Mouse (Mus musculus): ENCODE measurements around the gene Btrc. TPM values are rescaled to one million over a fixed set of nuclear protein-coding genes. Genes with fewer than 3 reads are reported as not detected.

Gene Btrc
- polyA plus RNA-seq, 1 experiment: 17.1 TPM

DNA sequence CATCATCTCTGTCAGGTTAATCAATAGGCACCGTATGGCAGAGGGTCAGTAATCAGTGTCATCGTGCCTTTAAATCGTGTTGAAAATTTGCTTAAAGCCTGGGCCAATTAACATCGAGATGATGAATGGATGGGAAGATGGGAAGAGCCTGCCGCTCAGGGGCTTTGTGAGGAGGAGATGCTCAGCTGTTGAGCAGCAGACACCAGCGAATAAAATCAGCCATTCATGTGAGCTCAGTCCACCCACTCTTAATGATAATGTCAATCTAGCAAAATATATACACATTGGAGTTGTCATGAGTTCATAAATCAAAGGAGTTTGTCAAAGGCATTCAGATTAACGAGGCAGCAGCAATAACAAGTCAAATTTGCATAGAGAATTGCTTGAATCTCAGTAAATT lies 83.1 kb downstream of the Btrc start:
- DNase-seq: no peak
- WGBS: 92% methylated on average over 7 of the region's 7 CpGs
- Histone ChIP-seq H3K27me3 (ENCODE audit: control insufficient read depth, insufficient read depth, low read length) (no peaks in the 10 kb centered on the region), H3K27ac (ENCODE audit: control insufficient read depth, insufficient read depth, low read length) (no peak overlapping the region), H3K36me3 (ENCODE audit: control insufficient read depth, insufficient read depth, low read length) (no peaks in the 10 kb centered on the region), H3K4me3 (ENCODE audit: control insufficient read depth, insufficient read depth, low read length) (no peak overlapping the region), H3K4me1 (replicated peaks; ENCODE audit: control insufficient read depth, insufficient read depth, low read length) (no peaks in the 10 kb centered on the region)
- TF ChIP-seq POLR2A (IDR thresholded peaks at IDR 0.05; ENCODE audit: control insufficient read depth, extremely low read depth, insufficient read depth, low read length, poor library complexity) (no peak), CTCF (IDR thresholded peaks at IDR 0.05; ENCODE audit: borderline replicate concordance, control insufficient read depth, extremely low read depth, insufficient read depth, low read length, poor library complexity) (no peak)

DNA sequence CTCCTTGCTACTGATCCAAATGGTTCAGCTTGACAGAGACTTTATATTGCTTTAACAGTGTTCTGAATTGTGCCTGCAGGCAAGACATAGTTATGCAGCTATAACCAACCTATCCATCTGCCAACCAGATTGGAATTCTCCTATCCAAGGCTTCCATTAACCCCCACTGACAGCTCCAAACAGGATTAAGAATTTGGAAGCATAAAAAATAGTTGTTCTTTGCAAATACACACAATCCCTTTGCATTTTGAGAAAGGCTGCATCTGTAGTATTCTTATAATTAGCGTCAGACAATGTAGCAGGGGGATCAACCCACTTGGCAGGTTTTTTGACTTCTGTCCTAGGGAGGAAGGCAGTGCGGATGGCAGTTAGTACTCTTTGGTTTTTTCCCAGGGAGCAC lies 83.7 kb downstream of the Btrc start:
- Histone ChIP-seq H3K27ac (ENCODE audit: control insufficient read depth, insufficient read depth, low read length) (no peak overlapping the region), H3K4me1 (replicated peaks; ENCODE audit: control insufficient read depth, insufficient read depth, low read length) (no peaks in the 10 kb centered on the region), H3K27me3 (ENCODE audit: control insufficient read depth, insufficient read depth, low read length) (no peaks in the 10 kb centered on the region), H3K36me3 (ENCODE audit: control insufficient read depth, insufficient read depth, low read length) (no peaks in the 10 kb centered on the region), H3K4me3 (ENCODE audit: control insufficient read depth, insufficient read depth, low read length) (no peak overlapping the region)
- TF ChIP-seq CTCF (IDR thresholded peaks at IDR 0.05; ENCODE audit: borderline replicate concordance, control insufficient read depth, extremely low read depth, insufficient read depth, low read length, poor library complexity): no peak
- no peak for TF ChIP-seq POLR2A (IDR thresholded peaks at IDR 0.05; ENCODE audit: control insufficient read depth, extremely low read depth, insufficient read depth, low read length, poor library complexity)
- no peak for DNase-seq
- WGBS: 98% methylated on average over 2 of the region's 2 CpGs

DNA sequence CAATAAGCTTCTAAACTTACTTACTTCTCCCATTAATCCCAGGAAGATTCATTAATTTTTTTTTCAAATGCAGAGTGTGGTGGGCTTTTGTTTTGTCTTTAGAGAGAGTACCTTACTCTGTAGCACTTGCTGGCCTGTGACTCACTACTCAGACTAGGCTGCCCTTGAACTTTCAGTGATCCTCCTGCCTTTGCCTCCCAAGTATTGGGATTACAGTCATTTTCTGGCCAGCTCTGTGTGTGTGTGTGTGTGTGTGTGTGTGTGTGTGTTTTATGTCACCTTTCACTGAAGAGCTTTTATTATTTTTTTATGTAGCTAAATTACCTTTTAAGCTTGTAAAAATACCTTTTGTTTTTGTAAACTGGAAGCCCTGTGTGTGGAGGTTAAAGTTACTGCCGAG lies 84.4 kb downstream of the Btrc start:
- H3K36me3 ChIP-seq (ENCODE audit: control insufficient read depth, insufficient read depth, low read length): no peaks in the 10 kb centered on the region
- H3K27ac ChIP-seq (ENCODE audit: control insufficient read depth, insufficient read depth, low read length): no peak overlapping the region
- TF ChIP-seq POLR2A (IDR thresholded peaks at IDR 0.05; ENCODE audit: control insufficient read depth, extremely low read depth, insufficient read depth, low read length, poor library complexity): no peak
- TF ChIP-seq CTCF (IDR thresholded peaks at IDR 0.05; ENCODE audit: borderline replicate concordance, control insufficient read depth, extremely low read depth, insufficient read depth, low read length, poor library complexity): no peak
- no peaks in the 10 kb centered on the region for H3K4me1 ChIP-seq (replicated peaks; ENCODE audit: control insufficient read depth, insufficient read depth, low read length)
- no peak overlapping the region for H3K4me3 ChIP-seq (ENCODE audit: control insufficient read depth, insufficient read depth, low read length)
- no peaks in the 10 kb centered on the region for H3K27me3 ChIP-seq (ENCODE audit: control insufficient read depth, insufficient read depth, low read length)
- 90% methylated on average over 1 of the region's 1 CpGs for WGBS
- DNase-seq: no peak

DNA sequence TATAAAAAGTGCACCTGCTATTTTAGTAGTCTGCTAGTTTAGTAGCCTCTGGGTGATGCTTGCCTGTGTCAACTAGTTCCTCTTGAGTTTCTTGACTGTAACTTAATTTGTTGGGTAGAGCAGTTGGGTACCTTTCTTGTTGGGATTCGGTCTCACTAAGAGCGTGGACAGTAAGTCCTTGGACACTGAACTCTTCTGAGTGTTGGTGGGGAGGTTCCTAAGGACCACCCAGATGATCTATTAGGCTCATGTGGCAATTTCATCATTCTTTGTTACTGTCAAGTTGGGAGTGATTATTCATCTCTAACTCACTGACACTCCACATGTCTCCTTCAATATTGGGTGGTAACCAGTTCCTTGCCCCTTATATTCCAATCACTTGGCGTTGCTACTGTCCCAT lies 90.9 kb downstream of the Btrc start:
- Histone ChIP-seq H3K27me3 (ENCODE audit: control insufficient read depth, insufficient read depth, low read length) (no peaks in the 10 kb centered on the region), H3K4me3 (ENCODE audit: control insufficient read depth, insufficient read depth, low read length) (no peak overlapping the region), H3K4me1 (replicated peaks; ENCODE audit: control insufficient read depth, insufficient read depth, low read length) (no peaks in the 10 kb centered on the region), H3K36me3 (ENCODE audit: control insufficient read depth, insufficient read depth, low read length) (no peaks in the 10 kb centered on the region), H3K27ac (ENCODE audit: control insufficient read depth, insufficient read depth, low read length) (no peak overlapping the region)
- TF ChIP-seq POLR2A (IDR thresholded peaks at IDR 0.05; ENCODE audit: control insufficient read depth, extremely low read depth, insufficient read depth, low read length, poor library complexity): no peak
- no peak for TF ChIP-seq CTCF (IDR thresholded peaks at IDR 0.05; ENCODE audit: borderline replicate concordance, control insufficient read depth, extremely low read depth, insufficient read depth, low read length, poor library complexity)
- no peak for DNase-seq
- 100% methylated on average over 3 of the region's 3 CpGs for WGBS

DNA sequence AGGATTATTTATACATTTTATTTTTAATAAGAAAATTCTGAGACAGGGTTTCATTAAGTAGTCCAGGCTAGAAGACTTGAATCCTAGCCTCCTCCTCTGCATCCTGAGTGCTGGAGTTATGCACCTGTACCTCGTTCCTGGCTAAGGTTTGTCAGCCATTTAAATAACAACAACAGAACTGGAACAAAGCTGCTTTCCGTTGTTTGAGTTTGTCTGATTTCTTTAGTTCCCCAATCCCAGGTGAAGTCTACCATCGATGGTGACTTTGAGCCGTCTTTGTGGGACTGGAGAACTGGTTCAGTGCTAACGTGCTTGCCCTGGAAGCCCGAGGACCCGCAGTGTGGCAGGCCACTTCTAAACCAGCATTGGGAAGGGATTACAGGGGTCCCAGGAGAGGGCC lies 93.4 kb downstream of the Btrc start:
- TF ChIP-seq POLR2A (IDR thresholded peaks at IDR 0.05; ENCODE audit: control insufficient read depth, extremely low read depth, insufficient read depth, low read length, poor library complexity) (no peak), CTCF (IDR thresholded peaks at IDR 0.05; ENCODE audit: borderline replicate concordance, control insufficient read depth, extremely low read depth, insufficient read depth, low read length, poor library complexity) (no peak)
- H3K36me3 ChIP-seq (ENCODE audit: control insufficient read depth, insufficient read depth, low read length): no peaks in the 10 kb centered on the region
- WGBS: 97% methylated on average over 7 of the region's 7 CpGs

DNA sequence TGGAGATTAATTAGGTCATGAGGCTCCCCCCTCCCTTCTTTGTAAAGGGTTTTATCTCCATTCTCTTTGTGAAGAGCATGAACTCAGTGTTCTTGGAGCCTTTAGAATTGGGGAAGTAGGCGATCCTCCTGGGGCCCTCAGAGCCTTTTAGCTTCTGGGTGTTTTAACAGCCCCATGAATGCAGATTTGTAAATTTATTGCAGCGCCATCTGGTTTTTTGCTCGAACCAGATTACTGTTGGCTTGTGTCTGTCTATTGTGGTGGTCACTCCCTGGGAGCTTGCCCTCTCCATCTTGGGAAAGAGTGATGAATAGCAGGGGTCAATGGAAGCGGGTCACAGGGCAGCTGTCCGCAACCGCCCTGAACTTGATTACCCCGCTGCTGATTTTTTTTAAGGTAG lies 95.2 kb downstream of the Btrc start:
- TF ChIP-seq CTCF (IDR thresholded peaks at IDR 0.05; ENCODE audit: borderline replicate concordance, control insufficient read depth, extremely low read depth, insufficient read depth, low read length, poor library complexity): no peak
- TF ChIP-seq POLR2A (IDR thresholded peaks at IDR 0.05; ENCODE audit: control insufficient read depth, extremely low read depth, insufficient read depth, low read length, poor library complexity): no peak
- no peak for DNase-seq
- no peak overlapping the region for H3K4me3 ChIP-seq (ENCODE audit: control insufficient read depth, insufficient read depth, low read length)
- H3K27ac ChIP-seq (ENCODE audit: control insufficient read depth, insufficient read depth, low read length): no peak overlapping the region
- H3K27me3 ChIP-seq (ENCODE audit: control insufficient read depth, insufficient read depth, low read length): no peaks in the 10 kb centered on the region
- peaks cover 11% of the 10 kb centered on the region for H3K4me1 ChIP-seq (replicated peaks; ENCODE audit: control insufficient read depth, insufficient read depth, low read length)
- 87% methylated on average over 7 of the region's 7 CpGs for WGBS
- no peaks in the 10 kb centered on the region for H3K36me3 ChIP-seq (ENCODE audit: control insufficient read depth, insufficient read depth, low read length)

More for the DNA sequence above, 93.4 kb downstream of the Btrc start:
- Histone ChIP-seq H3K4me3 (ENCODE audit: control insufficient read depth, insufficient read depth, low read length) (no peak overlapping the region), H3K4me1 (replicated peaks; ENCODE audit: control insufficient read depth, insufficient read depth, low read length) (peaks cover 11% of the 10 kb centered on the region), H3K27ac (ENCODE audit: control insufficient read depth, insufficient read depth, low read length) (no peak overlapping the region), H3K27me3 (ENCODE audit: control insufficient read depth, insufficient read depth, low read length) (no peaks in the 10 kb centered on the region)
- no peak for DNase-seq

All from thymus, adult 2 months (tissue).